Mouse (Mus musculus): ENCODE data around the gene Frg2f1. TPM values are rescaled to one million over a fixed set of nuclear protein-coding genes. Genes with fewer than 3 reads are reported as not detected.

Gene Frg2f1
- polyA plus RNA-seq, 1 experiment from 2014 or later: 3.8 TPM

DNA sequence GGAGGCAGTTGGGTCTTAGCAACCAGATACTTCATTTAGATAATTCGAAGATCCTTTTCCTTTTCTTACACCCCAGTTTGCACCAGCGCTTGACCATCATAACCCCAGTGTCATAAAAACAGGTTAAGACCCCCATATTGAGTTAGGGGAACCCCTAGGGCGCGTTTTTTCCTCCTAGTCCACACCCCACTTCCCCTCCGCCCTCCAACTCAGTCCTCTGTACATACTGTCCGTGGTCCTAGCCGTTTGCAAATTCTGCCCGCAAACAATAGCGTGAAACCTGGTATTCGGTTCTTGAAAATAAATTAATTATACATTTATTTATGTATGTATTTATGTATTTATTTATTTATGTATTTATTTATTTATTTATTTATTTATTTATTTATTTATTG is 46.4 kb downstream of the Frg2f1 start:
- no peak for DNase-seq (ENCODE audit: low read depth, low spot score)
- ChIA-PET CTCF (no interaction called here), POLR2A (no interaction called here)
- TF ChIP-seq CTCF (IDR thresholded peaks at IDR 0.05): no peak
- ATAC-seq: no peak
- in situ Hi-C loops (cut with MboI; ENCODE audit: low pct_unique_long_range_greater_than_20kb): no loop called here
- H3K27me3 ChIP-seq: no peaks in the 10 kb centered on the region

DNA sequence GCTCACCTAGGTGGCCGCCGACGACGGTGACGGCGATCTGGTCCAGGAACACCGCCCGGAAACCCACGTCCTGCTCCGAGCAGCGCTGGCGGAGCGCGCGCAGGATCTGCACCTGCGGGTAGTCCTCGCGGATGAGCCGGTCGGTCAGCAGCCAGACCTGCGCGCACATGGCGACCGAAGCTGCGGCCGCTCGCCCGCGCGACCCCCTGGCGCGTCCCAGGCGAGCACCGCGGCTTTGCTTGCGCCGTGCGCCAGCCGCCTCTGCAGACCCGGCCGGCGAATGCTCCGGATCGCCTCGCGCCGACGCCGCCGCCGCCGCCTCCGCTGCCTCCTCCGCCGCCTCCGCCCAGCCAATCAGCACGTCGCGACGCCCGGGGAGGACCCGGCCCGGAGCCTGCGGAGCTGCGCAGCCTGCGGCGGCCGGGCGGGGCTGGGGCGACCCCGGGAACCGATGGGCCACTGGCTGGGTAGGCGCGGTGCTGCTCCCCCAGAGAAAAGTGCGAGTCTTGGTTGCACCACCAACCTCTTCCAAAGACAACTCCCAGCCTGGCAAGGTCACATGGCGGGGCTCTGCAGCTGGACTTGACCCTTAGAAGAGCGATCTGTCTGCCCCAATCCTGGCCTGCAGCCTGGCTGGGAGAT is 46.9 kb downstream of the Frg2f1 start, which contains the start of gene Rimkla:
Gene Rimkla (minus strand): TSS at position 338 of the 642 bp plus-strand sequence.
- no peak for DNase-seq (ENCODE audit: low read depth, low spot score)
- no peaks in the 10 kb centered on the region for H3K27me3 ChIP-seq
- no peak for TF ChIP-seq CTCF (IDR thresholded peaks at IDR 0.05)
- POLR2A ChIA-PET: no interaction called here
- ATAC-seq: no peak
- CTCF ChIA-PET: no interaction called here
- in situ Hi-C loops (cut with MboI; ENCODE audit: low pct_unique_long_range_greater_than_20kb): no loop called here

DNA sequence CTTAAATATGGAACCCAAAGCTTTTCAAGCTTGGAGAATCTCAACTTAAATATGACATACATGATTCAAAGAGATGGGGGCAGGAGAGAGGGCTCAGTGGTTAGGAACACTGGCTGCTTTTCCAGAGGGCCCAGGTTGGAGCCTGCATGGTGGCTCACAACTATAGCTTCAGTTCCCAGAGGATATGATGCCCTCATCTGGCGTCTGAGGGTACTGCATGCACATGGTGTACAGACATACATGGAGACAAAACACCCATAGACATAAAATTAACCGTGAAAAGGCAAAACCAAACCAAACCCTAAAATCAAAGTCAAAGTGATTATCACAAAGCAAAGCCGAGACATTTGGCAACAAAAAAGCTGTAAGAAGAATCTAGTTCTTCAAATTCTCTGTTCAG is 48.5 kb downstream of the Frg2f1 start:
- DNase-seq (ENCODE audit: low read depth, low spot score) (no peak), ATAC-seq (no peak)
- in situ Hi-C loops (cut with MboI; ENCODE audit: low pct_unique_long_range_greater_than_20kb): no loop called here
- TF ChIP-seq CTCF (IDR thresholded peaks at IDR 0.05): peak; percentile 54
- ChIA-PET POLR2A (no interaction called here), CTCF (interaction anchor here (1.6 kb wide), 1 partner anchor 41 kb away, joined by 4 read pairs; no protein-coding TSS in a partner anchor)
- no peaks in the 10 kb centered on the region for H3K27me3 ChIP-seq

DNA sequence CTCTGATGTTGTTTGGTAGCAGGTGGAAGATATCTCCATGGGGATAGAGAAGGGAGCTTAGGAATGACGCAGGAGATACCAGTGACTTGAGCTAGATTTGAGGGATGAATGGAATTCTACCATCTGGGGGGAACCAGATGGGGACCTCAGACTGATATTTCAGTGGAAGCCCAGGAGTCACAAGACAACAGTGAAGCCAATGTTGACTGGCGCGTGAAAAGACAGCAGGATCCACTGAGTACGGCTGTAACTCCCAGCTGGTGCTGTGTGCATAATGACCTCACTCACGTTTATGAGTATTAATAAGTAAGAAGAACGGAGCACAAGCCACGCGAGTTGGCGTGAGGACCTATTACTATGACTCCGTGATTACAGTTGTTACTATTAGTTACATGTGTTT is 49.7 kb downstream of the Frg2f1 start:
- DNase-seq (ENCODE audit: low read depth, low spot score) (no peak), ATAC-seq (no peak)
- TF ChIP-seq CTCF (IDR thresholded peaks at IDR 0.05): no peak
- ChIA-PET POLR2A (no interaction called here), CTCF (interaction anchor here (1.7 kb wide), 1 partner anchor 13 kb away, joined by 5 read pairs; no protein-coding TSS in a partner anchor)
- in situ Hi-C loops (cut with MboI; ENCODE audit: low pct_unique_long_range_greater_than_20kb): no loop called here
- no peaks in the 10 kb centered on the region for H3K27me3 ChIP-seq

DNA sequence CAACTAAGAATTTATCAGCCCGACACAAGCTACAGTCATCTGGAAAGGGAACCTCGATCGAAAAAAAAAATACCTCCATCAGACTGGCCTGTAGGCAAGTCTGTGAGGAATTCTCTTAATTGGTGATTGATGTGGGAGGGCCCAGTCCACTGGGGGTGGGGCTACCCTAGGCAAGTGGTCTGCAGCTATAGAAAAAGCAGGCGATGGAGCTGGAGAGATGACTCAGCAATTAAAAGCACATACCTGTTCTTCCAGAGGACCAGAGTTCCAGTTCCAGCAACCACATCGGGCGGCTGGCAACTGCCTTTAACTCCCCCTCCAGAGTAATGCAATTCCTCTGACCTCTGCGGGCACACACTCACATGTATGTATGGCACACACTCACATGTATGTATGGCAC is 54.4 kb downstream of the Frg2f1 start:
- POLR2A ChIA-PET: no interaction called here
- H3K27me3 ChIP-seq: no peaks in the 10 kb centered on the region
- TF ChIP-seq CTCF (IDR thresholded peaks at IDR 0.05): no peak
- in situ Hi-C loops (cut with MboI; ENCODE audit: low pct_unique_long_range_greater_than_20kb): no loop called here
- CTCF ChIA-PET: no interaction called here
- ATAC-seq: no peak
- DNase-seq (ENCODE audit: low read depth, low spot score): no peak

DNA sequence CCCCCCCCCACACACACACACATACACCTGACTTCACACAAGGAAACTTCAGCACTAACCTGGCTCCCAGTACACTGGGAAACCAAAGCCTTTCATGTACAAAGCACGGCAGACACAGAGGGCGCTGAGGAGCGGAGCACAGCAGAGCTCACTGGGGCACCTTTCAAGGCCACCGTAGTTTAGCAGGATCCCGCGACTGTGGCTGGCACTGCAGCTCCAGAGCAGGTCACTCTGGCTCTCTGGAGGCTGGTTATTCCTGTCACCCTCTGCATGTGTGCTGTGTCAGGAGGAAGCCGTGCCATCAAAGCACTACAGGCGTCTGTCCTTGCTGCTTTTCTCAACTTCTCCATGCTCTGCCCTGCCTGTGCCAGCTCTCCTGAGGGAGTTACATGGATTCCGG is 56.3 kb downstream of the Frg2f1 start:
- ChIA-PET POLR2A (no interaction called here), CTCF (no interaction called here)
- ATAC-seq (no peak), DNase-seq (ENCODE audit: low read depth, low spot score) (no peak)
- TF ChIP-seq CTCF (IDR thresholded peaks at IDR 0.05): no peak
- H3K27me3 ChIP-seq: no peaks in the 10 kb centered on the region
- in situ Hi-C loops (cut with MboI; ENCODE audit: low pct_unique_long_range_greater_than_20kb): no loop called here

Other genes starting within 250 kb of the Frg2f1 start
- gene Ybx1, start 244.9 kb downstream of the Frg2f1 start, polyA plus RNA-seq (2021): 590 TPM
- gene Ppih, start 219.0 kb downstream of the Frg2f1 start, polyA plus RNA-seq (2021): 10.5 TPM
- gene Ccdc30, start 124.0 kb downstream of the Frg2f1 start, polyA plus RNA-seq (2021): 11.2 TPM
- 11.3 TPM for gene Ppcs, start 117.1 kb downstream of the Frg2f1 start, polyA plus RNA-seq (2021)
- gene Zmynd12, start 116.7 kb downstream of the Frg2f1 start, polyA plus RNA-seq (2021): 0.46 TPM
- gene Rimkla, start 46.9 kb downstream of the Frg2f1 start, polyA plus RNA-seq (2021): 0.12 TPM
- 16.7 TPM for gene Foxj3, start 2.5 kb downstream of the Frg2f1 start, polyA plus RNA-seq (2021)
- not detected for gene Guca2a, start 98.2 kb upstream of the Frg2f1 start, polyA plus RNA-seq (2021)
- 0.50 TPM for gene Guca2b, start 119.4 kb upstream of the Frg2f1 start, polyA plus RNA-seq (2021)
- 4.4 TPM for gene Hivep3, start 194.3 kb upstream of the Frg2f1 start, polyA plus RNA-seq (2021)